Mouse (Mus musculus) liver, embryonic 14.5 days (tissue): ENCODE measurements around the gene Smdt1. TPM values are rescaled to one million over a fixed set of nuclear protein-coding genes. Genes with fewer than 3 reads are reported as not detected.
A peak's percentile ranks its signal among the peaks of the same experiment; 100 is the strongest.
"Not testable (repeated sequence)": the region's sequence is repeated elsewhere in the genome, so short reads cannot be mapped to it uniquely, and the experiment has no call there.

Experiments used
- ATAC-seq: fragments of 200-750 bp; cut with Nextera tagmentation; 2 replicates; pipeline ENCODE4 v1.8.0; 2017; ENCODE audit warnings: moderate number of reproducible peaks, mild to moderate bottlenecking, moderate library complexity; ENCODE audit not compliant: insufficient read depth
- DNase-seq, 3 experiments: peaks; one replicate each; pipeline ENCODE4 v3.0.0-alpha.2; 2012 to 2013; ENCODE audit warnings: low read depth in 3 of 3, low spot score in 3 of 3
- H3K27ac ChIP-seq: fragments of 300-500 bp; sonication (generic); 2 replicates; pipeline ENCODE4 v1.5.1; 2014; ENCODE audit warnings: moderate library complexity, mild to moderate bottlenecking, control low read depth, inconsistent platforms
- H3K27me3 ChIP-seq: fragments of 300-500 bp; sonication (generic); 2 replicates; pipeline ENCODE4 v1.6.1; 2014; ENCODE audit warnings: mild to moderate bottlenecking, low read length, moderate library complexity; ENCODE audit not compliant: control insufficient read depth, insufficient read depth
- H3K36me3 ChIP-seq: fragments of 300-500 bp; sonication (generic); replicated peaks from 2 replicates; pipeline ENCODE4 v1.6.1; 2014; ENCODE audit warnings: low read depth; ENCODE audit not compliant: control insufficient read depth, insufficient read depth
- H3K4me1 ChIP-seq, 2 experiments: fragments of 200-500 bp in 1 of 2; fragments of 300-500 bp in 1 of 2; sonication (generic) in 1 of 2; replicated peaks; 2 replicates each; pipeline ENCODE4 v1.6.1; 2012 to 2014; ENCODE audit warnings: antibody characterized with exemption in 1 of 2, inconsistent platforms in 1 of 2, low read length in 1 of 2; ENCODE audit not compliant: control insufficient read depth in 2 of 2, insufficient read depth in 2 of 2
- H3K4me2 ChIP-seq: fragments of 300-500 bp; sonication (generic); 2 replicates; pipeline ENCODE4 v1.6.1; 2014; ENCODE audit warnings: low read depth, mild to moderate bottlenecking, control low read depth, moderate library complexity
- H3K4me3 ChIP-seq, 2 experiments: fragments of 200-500 bp in 1 of 2; fragments of 300-500 bp in 1 of 2; sonication (generic) in 1 of 2; 2 replicates each; pipeline ENCODE4 v1.5.1; 2012 to 2014; ENCODE audit warnings: low read depth in 2 of 2, low read length in 2 of 2, mild to moderate bottlenecking in 2 of 2, control low read depth in 1 of 2, inconsistent platforms in 1 of 2, moderate library complexity in 1 of 2; ENCODE audit not compliant: insufficient read depth in 1 of 2
- H3K9ac ChIP-seq: fragments of 300-500 bp; sonication (generic); replicated peaks from 2 replicates; pipeline ENCODE4 v1.6.1; 2014; ENCODE audit warnings: mild to moderate bottlenecking, control low read depth, moderate library complexity
- H3K9me3 ChIP-seq: fragments of 300-500 bp; sonication (generic); 2 replicates; pipeline ENCODE4 v1.6.1; 2016; ENCODE audit warnings: low read length, mixed read lengths; ENCODE audit not compliant: control insufficient read depth
- CTCF ChIP-seq: IDR thresholded peaks from 2 replicates; pipeline ENCODE4 v1.5.1; 2016; ENCODE audit warnings: antibody characterized with exemption, low read depth, control low read depth
- EP300 ChIP-seq: IDR thresholded peaks from 2 replicates; pipeline ENCODE4 v1.6.1; 2016; ENCODE audit warnings: antibody characterized with exemption, low read depth
- WGBS: fragments of 180-500 bp; shearing (Covaris S2); extraction: QIAGEN DNeasy Blood & Tissue Kit; methylation state at CpG from one replicate; pipeline ENCODE4 v1.1.7; 2014; ENCODE audit not compliant: insufficient replicate concordance; 5-methylcytosine and 5-hydroxymethylcytosine counted together
- polyA plus RNA-seq, 2 experiments: library from polyadenylated mRNA; depleted of rRNA in 1 of 2; stranded (reverse) in 1 of 2; unstranded in 1 of 2; fragments of >200 nt; fragmentation: Nextera tagmentation in 1 of 2; extraction: Ambion mirVana in 1 of 2; gene quantifications; 2 replicates each; pipeline versions ENCODE4 v1.2.1 to v1.2.3; 2012 to 2014

Gene Smdt1
- polyA plus RNA-seq, 2 experiments: 109 to 165 TPM

DNA sequence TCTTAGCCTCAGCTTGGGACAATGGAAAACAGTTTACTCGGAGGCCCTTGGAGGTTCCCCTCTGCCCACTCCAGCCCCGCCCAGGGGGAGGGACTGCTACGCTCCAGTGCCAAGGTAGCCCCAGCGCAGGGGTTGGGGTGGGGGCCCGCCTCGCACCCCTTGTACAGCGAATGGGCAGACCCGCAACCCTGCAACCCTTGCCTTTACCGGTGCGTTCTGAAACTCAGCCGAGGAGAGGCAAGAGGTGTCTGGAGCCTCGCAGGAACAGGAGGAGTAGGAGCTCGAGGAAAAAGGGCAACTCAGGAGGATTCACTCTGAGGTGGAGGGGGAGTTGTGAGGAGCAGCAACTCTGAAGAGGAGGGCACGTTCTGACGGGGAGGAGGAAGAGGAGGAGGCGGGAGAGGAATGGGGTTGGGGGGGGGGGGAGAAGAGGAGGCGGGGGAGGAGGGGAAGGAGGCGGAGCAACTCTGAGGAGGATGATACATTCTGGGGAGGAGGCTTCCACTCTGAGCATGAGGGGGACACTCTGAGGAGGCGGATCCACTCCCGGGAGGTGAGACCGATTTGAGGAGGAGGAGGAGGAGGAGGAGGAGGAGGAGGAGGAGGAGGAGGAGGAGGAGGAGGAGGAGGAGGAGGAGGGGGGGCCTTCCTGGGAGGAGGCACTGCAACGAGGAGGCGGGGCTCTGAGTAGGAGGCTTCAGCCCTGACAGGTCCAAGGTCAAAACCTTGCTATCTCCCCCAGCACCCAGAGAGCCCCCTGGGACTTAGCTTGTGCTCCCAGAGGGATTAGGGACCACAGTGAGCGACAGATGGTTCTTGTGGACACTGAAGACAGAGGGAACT, 41.3 kb downstream of the Smdt1 start, which contains the start of gene Cyp2d22:
Cyp2d22 (minus strand) TSS at position 390 of the 843 bp plus-strand sequence.
- peak within 1 kb of the TSS; percentile 50 for H3K4me2 ChIP-seq
- peak within 1 kb of the TSS; percentile 40 to 53 for H3K4me3 ChIP-seq
- WGBS: 2% methylated on average over 18 of the region's 24 CpGs
- no peak within 1 kb of the TSS for H3K9ac ChIP-seq
- no peak within 1 kb of the TSS; the same call in 1 of the 2 replicates for H3K27ac ChIP-seq
- peaks cover 0 to 11% of the 10 kb centered on the region in 2 experiments; a peak in 2 of 4 replicates for H3K4me1 ChIP-seq
- no peak for TF ChIP-seq CTCF
- TF ChIP-seq EP300: no peak
- no peak for DNase-seq
- H3K36me3 ChIP-seq: no peaks in the 10 kb centered on the region
- no peaks in the 10 kb centered on the region for H3K9me3 ChIP-seq
- no peaks in the 10 kb centered on the region for H3K27me3 ChIP-seq
- ATAC-seq: peak; percentile 63

DNA sequence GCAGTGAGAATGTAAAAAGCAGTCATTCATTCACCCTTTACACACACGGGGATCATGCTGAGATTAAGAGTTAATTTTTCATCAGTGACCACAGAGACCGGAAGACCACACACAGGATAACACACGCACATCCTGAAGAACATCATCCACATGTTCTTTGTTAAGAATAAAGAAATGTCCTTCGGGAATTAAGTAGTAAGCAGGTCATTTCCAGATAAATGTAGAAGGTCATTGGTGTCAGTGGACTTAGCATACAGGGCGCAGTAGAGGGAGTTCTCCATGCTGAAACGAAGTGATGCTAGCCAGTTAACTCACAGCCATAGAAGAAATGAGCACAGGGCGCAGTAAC, 41.9 kb downstream of the Smdt1 start:
- Histone ChIP-seq H3K27ac (no peak overlapping the region), H3K4me3 (peak overlapping the region in 1 of 2 experiments; percentile 28; a peak in 1 of 4 replicates), H3K4me2 (peak overlapping the region; percentile 27), H3K27me3 (no peaks in the 10 kb centered on the region), H3K9me3 (no peaks in the 10 kb centered on the region), H3K4me1 (peaks cover 0 to 11% of the 10 kb centered on the region in 2 experiments; a peak in 2 of 4 replicates), H3K9ac (no peak overlapping the region), H3K36me3 (no peaks in the 10 kb centered on the region)
- no peak for DNase-seq
- WGBS: 35% methylated on average over 7 of the region's 7 CpGs
- TF ChIP-seq EP300 (no peak), CTCF (no peak)
- no peak for ATAC-seq

DNA sequence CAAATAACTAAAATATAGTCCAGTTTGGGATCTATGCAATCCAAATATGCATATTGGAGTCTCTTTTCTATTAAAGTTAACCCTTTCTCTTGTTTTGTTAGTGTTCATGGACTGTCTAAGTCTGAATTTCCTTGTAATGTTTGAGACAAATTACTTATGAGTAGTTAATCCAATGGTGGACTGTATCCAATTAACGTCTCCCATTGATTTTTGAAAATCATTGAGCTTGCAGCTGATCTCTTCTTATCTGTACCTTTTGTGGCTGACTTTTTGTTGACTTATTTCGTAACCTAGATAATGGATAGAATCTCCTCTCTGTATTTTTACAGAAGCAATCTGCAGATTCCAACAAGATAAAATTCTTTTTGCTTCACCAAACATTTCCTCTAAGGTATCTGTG, 43.7 kb downstream of the Smdt1 start:
- no peak overlapping the region for H3K4me2 ChIP-seq
- H3K4me3 ChIP-seq: no peak overlapping the region
- no peak overlapping the region for H3K27ac ChIP-seq
- ATAC-seq (no peak), DNase-seq (no peak)
- TF ChIP-seq EP300: no peak
- no peak for TF ChIP-seq CTCF
- H3K4me1 ChIP-seq: peaks cover 0 to 9% of the 10 kb centered on the region in 2 experiments; a peak in 2 of 4 replicates
- H3K27me3 ChIP-seq: no peaks in the 10 kb centered on the region
- H3K36me3 ChIP-seq: no peaks in the 10 kb centered on the region
- 48% methylated on average over 2 of the region's 2 CpGs for WGBS
- no peaks in the 10 kb centered on the region for H3K9me3 ChIP-seq
- no peak overlapping the region for H3K9ac ChIP-seq

DNA sequence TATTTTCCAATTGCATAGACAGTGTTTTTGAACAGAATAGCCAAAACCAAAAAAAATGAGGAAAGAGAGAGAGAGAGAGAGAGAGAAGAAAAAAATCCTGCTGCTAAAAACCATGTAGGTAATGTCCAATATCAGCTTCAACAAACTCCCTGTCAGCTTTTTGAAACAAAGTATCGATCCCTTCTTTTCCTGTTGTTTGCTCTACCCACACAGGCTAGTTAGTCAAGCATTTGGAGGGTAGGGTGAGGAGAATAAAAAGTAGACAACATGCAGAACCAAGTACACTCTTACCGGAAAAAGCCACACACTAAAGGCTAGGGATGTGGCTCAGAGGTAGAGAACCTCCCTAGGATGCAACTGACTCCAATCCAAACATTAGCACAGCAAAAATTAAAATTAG, 47.0 kb downstream of the Smdt1 start:
- H3K27ac ChIP-seq: no peak overlapping the region
- 53% methylated on average over 2 of the region's 2 CpGs for WGBS
- no peaks in the 10 kb centered on the region for H3K9me3 ChIP-seq
- DNase-seq: no peak
- no peak overlapping the region for H3K9ac ChIP-seq
- peaks cover 0 to 1% of the 10 kb centered on the region in 2 experiments; a peak in 1 of 4 replicates for H3K4me1 ChIP-seq
- no peak overlapping the region for H3K4me2 ChIP-seq
- H3K4me3 ChIP-seq: no peak overlapping the region
- TF ChIP-seq EP300: no peak
- no peak for TF ChIP-seq CTCF
- H3K36me3 ChIP-seq: no peaks in the 10 kb centered on the region
- no peaks in the 10 kb centered on the region for H3K27me3 ChIP-seq
- ATAC-seq: no peak

DNA sequence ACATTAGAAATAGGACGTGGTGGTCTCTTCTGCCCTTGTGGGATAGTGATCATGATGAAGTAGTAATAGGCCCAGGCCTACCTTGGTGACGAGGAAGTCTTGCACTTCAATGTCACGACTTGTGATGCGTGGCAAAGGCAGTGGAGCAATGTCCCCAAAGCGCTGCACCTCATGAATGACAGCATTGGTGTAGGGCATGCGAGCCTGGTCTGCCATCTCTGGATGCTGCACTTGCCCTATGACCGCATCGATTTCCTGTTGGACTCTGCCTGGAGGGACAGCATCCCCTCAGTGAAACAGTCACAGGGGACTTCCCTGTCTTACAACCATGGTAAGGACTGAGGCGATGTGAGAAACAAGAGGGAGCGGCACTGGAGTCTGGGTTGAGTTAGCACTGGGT, 51.2 kb downstream of the Smdt1 start:
- H3K4me3 ChIP-seq, ATAC-seq, H3K9me3 ChIP-seq, H3K4me2 ChIP-seq, H3K9ac ChIP-seq, H3K27me3 ChIP-seq, H3K36me3 ChIP-seq, H3K4me1 ChIP-seq, H3K27ac ChIP-seq, DNase-seq: not testable (repeated sequence)
- WGBS: 68% methylated on average over 10 of the region's 10 CpGs

DNA sequence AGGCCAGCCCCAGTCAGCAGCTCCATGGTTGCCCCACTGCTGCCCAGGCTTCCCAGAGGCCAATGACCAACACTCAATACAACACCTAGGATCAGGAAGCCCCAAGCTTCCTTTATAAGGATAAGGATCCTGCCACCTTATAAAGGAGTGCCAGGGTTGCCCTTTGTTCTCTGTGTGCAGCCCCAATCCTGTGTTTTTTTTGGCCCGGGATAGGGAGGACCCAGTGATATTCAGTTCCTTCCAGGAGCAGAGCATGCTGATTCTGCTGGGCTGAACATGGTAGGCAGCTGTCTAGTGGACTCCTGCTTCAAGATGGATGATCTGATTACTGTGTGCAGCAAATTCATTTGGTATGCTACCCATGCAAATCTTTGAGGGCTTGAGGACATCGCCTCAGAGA, 55.2 kb downstream of the Smdt1 start, which contains the start of gene Cyp2d11:
Cyp2d11 (minus strand) TSS at position 101 of the 400 bp plus-strand sequence.
- not testable (repeated sequence) for H3K36me3 ChIP-seq, H3K9me3 ChIP-seq, H3K27me3 ChIP-seq, ATAC-seq, H3K4me1 ChIP-seq, H3K9ac ChIP-seq, H3K27ac ChIP-seq, H3K4me3 ChIP-seq, H3K4me2 ChIP-seq, DNase-seq
- WGBS: 59% methylated on average over 2 of the region's 2 CpGs

DNA sequence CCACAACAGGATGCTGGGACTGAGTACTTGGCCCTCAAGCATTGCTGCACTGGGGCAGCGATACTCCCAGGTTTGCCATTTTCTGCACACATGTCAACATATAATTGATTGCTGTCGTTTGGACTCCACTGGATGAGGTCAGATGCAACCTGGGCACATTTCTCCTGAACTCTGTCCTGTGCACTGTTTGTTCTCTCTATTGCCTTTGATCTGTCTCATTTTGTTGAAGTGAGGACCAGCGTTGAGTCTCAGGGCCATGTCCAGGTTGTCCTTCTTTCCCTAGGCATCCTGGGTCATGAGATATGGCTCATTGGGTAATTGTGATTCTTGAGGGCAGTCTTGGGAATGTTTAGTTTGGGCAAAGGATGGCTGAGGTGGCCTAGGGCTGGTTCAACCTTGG, 57.2 kb downstream of the Smdt1 start:
- H3K9me3 ChIP-seq, ATAC-seq, H3K4me2 ChIP-seq, H3K9ac ChIP-seq, H3K4me1 ChIP-seq, H3K36me3 ChIP-seq, DNase-seq, H3K4me3 ChIP-seq, H3K27me3 ChIP-seq, H3K27ac ChIP-seq: not testable (repeated sequence)
- WGBS: 65% methylated on average over 3 of the region's 3 CpGs
